Mouse (Mus musculus) A20 (cell line): ENCODE measurements around the gene Cacna1c.

ENCODE experiments used
- DNase-seq: peaks from one replicate; pipeline ENCODE4 v3.0.0-alpha.2; 2011; ENCODE audit warnings: low read depth, low spot score

The Cacna1c gene

DNA sequence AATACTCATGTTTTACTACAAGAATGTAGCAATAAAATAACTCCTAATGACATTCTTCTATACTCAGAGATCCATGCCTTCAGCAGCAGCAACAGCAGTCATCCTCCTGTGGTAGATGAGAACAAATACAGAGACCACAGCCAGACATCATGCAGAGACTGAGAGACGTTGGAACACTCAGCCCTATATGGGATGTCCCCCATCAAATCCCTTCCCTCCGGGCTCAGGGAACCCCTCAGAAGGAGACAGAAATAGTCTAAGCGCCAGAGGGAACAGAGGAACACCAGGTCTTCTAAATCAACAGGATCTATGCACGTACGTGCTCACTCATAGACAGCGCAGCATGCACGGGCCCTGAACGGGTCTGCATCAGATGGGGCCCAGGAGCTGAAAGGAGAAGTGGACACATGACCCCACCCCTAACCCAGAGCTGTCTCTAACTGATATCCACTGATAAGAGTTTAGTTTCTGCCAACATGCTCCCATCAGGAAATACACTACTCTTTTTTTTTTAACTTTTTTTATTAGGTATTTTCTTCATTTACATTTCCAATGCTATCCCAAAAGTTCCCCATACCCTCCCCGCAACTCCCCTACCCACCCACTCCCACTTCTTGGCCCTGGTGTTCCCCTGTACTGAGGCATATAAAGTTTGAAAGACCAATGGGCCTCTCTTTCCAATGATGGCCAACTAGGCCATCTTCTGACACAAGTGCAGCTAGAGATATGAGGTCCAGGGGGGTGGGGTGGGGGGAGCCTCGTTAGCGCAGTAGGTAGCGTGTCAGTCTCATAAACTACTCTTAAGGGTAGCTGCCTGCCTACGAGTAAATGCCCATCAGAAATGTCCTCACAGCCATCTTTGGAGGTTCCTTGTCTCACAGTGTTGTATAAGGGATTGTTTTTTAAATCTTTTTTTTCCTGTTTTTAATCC, 182.8 kb downstream of the Cacna1c start:
- no peak for DNase-seq

DNA sequence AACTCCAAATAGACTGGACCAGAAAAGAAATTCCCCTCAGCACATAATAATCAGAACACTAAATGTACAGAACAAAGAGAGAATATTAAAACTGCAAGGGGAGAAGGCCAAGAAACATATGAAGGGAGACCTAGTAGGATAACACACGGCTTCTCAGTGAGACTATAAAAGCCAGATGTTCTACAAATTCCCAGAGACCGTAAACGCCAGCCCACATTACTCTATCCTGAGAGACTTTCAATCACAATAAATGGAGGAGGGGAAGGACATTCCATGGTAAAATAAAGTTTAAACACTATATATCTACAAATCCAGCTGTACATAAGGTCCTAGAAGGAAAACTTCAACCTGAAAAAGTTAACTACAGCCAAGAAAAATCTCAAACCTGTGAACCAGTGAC, 185.3 kb downstream of the Cacna1c start:
- DNase-seq = no peak

DNA sequence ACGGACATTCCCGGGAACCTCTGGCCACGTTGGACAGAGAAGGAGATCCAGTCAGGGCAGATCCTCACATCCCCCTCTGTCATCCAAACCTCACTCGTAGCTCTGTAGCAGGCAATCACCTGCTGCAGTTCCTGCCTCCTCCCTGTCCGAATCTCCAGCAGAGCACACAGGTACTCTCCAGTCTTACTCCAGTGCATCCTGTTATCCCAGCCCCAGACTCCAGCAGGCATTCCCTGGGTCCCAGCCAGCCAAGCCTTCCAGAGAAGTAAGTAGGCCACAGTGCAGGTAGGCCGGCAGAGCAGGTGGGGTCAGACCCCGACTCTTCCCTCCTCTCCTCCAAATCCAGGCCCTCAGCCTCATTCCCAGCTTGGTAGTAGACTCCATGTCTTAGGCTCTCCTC, 186.7 kb downstream of the Cacna1c start:
- no peak for DNase-seq

DNA sequence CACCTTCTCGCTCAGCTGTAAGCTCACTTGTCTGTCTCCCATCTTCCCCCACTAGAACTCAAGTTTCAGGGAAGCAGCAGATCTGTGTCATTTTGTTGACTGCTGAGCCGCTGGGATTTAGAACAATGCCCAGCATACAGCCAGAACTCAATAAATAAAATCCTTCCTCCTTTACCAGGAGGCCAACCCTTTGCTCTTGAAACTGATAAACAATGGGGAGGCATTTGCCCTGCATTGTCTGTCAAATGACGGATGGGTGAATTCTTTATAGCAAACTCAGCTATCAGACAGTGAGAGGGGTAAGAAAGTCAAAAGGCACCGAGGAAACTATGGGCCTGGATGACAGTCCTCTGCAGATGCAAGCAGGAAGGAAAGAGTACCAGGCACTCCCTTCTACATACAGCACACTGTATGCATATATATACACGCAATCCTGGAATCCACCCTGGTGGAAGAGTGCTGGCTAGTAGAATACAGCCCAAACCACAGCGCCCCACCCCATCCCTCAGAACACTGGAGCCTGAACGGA, 187.5 kb downstream of the Cacna1c start:
- DNase-seq = no peak

DNA sequence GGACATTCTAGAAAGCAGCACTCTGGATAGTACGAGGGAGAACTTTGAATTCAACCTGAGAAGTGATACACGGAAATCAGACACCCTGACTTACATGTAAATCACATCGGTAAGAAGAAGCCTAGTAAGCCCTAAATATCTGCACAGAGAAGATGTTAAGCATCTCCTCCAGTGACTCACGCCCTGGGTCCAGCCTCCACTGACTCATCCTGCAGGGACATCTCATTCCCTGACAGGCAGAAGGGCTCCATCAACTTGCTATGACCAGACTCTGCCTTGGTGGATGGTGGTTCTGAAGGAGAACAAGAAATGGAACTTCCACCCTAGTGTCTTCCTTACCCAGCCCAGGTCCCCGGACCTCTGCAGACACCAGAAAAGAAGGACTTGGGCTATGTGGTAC, 191.6 kb downstream of the Cacna1c start:
- no peak for DNase-seq

DNA sequence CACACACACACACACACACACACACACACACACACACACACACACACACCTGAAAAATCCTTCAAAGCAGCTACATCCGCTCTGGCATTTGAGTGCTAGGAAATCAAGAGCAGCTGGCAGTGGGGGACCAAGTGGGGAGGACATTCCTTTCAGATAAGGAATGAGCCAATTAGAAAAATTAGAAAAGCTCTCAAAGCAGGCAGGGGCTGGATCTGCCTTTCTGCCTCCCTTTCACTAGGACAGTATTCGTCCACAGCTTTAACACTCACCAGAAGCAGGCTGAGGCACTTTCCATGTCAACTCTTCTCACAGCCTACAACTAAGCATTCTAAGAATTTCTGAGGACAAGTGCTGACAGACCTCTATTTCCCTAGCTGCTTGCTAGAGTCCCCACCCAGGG, 194.8 kb downstream of the Cacna1c start:
- DNase-seq = no peak

DNA sequence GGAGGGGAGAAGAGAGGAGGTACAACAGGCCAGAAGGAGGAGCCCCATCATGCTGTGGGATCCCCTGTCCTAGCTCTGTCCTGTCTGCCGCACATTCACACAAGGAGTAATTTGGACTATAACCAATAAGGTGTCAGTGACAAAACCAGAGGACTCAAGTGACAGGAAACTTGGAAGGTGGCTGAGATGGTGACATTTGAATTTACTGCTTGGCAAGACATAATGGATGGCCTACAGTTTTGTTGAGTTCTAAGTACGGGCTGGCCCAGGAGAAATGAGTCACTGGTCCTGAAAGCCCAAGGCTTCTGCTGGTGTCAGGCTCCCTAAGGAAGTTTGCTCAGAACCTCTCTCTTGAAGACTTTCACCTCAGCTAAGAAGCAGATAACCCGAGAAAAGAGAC, 196.0 kb downstream of the Cacna1c start:
- DNase-seq = no peak

DNA sequence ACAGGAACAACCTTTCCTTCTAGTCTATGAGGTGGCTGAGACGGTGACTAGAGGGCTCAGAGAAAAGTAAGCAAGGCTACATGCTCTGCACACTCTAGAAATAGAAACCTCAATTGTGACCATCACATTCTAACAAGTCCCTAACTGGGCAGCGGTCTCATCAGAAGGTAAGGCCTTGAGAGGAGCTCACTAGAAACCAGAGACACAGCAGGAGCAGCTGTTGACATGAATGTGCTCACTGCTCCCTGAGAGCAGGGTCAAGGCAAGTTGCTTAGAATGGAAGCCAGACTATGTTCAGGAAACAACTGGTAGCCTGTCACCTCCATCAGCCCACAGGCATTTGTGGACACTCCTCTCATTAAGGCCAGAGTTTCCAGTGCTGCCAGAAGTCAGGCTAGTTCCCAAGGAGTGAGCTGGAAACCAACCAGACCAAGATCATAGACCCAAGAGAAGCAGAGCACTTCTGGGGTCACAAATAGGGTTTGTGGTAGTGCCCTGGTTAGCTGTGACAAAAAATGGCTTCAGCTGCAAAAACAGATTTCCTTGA, 196.8 kb downstream of the Cacna1c start:
- no peak for DNase-seq

DNA sequence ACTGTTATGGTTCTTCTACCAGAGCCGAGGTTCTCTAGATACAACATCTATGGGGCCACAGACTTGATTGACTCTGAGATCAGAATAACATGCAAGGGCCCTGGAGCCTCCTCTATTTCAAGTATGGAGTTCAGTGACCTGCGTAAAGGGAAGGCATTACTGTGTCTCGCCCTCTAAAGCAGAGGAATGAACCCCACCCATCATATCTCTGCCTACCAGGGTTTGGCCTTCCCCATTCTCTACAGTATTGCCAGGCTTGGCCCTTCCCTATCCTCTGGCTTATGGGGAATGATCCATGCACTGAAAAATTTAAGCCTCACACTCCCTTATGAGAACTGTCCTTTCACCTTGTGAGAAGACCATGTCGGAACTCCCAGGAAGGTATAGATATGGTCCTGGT, 198.8 kb downstream of the Cacna1c start:
- DNase-seq = no peak

DNA sequence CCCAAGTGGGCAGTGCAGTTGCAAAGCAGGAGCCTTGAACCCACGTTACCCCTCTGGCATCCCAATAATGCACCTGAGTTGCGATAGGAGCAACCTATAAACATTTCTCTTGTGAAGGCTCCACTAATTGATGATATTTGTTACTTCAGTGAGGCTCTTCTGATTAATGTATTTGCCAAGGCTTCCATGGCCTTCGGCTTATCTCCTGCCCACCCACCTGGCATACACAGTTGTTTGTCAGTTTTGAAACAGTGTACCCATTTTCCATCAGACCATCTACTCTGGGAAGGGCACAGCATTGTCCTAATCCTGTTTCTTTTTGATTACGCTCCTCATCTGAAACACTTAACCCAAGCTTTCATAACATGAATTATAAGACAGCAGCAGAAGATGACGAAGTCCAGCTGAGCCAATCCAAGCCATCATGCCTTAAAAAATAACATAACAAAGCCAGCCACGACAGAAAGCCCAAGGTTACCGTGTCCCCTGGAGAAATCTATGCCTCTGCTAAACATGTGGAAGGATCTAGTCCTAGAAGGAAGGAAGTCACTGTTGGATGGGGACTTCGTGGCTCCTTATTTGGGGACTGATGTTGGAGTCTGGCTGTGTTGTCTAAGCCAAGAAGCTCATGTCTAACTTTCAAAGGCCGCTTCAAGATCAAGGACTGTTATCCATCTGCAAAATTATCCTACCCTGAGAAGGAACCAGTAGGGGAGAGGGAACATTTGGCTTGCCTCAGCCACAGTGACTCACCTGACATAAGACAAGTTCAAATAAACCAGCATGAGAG, 201.8 kb downstream of the Cacna1c start:
- DNase-seq = no peak

DNA sequence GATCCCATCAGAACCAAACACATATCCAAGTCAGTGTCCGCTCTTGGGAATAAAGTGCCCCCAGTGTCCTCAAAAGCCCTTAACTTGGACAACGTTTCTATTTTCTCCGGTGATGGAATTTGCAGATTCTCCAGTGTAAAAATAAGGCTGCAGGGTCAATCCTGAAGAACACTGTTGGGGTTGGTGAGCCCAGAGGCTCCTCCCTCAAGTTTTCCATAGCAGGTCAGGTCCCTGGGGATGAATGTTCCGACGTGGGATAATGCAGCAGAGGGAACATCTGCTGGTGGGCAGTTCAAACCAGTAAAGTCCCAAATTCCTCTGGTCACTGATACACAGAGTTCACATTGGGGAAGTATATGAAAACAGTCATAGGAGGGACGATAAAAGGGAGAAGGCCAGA, 203.8 kb downstream of the Cacna1c start:
- no peak for DNase-seq

DNA sequence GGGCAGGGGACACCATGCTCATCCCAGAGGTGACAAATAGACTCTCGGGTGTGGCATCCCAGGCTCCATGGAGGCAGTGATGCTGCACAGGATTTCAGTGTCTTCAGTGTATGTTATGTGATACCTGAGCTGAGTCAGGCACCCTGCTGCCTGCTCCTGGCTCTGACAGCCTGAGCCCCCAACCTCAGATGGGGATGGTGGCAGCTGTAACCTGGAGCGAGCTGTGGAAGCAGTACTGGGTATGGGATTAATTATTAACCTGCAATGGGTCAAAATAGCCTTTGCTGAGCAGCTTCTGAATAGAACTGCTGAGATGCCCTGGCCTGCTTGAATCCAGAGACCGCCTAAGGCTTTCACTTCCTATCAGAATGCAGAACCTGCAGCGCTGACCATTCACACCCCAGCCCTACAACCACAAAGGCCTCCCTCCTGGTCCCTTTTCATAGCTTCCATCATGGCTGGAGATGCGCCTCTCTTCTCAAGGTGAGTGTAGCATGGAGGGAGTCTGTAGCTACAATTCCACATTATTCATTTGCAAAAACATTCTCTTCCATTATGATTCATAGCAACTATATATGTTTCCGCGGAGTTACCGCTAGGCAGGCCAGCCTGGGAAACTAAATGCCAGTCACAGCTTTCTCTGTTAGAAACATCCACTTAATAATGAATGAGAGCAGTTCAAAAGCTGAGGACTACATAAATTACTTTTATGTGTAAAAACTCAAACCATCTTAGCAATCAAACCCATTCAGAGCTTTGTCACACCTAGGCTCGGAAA, 206.0 kb downstream of the Cacna1c start:
- DNase-seq = peak; percentile 27

DNA sequence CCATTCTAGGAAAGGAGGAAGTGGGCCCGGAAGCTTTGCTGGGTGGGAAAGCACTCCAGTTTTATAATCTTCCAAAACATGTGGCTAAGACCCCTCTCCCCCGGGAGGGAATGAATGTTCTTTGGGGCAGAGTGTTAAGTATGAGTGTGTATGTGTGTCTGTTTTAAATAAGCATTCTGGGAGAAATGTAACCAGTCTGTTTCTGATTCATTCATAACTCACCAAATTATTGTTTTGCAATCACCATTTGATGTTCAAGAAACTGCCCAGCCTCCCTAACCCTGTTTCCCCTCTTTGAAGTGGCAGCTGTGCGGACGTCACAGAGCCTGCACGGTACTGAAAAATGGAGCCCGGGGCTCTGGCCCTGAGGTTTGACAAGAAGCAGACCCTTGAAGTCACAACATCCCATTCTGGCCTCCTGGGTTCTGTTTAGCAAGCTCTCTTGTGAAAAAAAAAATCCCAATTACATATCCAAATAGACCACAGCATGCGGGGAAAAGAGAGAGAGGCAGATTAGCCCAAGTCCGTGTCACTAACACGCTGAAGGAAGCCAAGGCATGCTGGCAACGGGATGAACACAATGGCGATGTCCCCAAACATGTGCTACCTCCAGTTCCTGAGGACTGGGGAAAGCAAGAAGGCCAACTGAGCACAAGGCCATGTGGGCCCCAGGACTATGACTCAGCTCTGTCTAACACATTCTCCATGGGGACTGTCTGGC, 211.9 kb downstream of the Cacna1c start:
- no peak for DNase-seq

DNA sequence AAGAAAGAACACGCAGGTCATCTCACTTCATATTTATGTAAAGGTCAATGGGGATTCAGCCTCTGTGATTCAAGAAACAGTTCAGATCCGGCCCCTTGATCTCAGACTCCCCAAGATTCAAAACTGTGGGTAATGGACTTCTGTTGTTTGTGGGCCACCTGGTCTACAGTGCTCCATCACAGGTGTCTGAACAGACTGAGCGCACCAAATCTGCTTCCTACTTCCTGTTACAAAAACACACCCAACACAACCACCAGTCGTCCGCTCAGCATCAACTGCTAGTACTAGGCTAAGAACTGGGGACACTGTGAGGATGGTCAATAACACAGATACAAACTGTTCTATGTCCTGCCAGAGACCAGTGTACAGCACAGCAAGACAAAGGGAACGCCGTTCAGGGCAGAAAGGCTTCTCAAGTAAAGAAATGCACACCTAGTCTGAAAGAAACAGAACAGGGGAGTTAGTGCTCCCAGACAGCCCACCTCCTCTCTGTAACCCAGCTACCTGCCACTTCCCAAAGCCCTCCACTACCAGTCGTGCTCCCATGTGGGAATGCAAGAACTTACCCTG, 212.7 kb downstream of the Cacna1c start:
- no peak for DNase-seq

DNA sequence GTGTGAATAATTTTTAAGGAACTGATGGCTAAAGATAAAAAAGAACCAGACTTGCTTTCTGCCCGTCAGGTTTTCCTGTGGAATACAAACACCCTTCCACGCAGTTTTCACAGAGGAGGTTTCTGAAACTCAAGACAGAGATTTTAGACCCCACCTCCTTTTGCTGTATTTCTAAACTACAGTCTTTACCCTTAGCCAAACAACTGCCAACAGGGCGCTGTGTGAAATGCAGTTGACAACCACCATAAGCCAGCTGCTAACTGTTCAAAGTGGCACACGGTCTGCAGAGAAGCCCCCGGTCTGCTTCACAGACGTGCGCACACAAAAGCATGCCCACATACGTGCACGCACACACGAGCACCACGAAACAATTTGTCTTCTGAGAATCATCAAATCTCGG, 216.0 kb downstream of the Cacna1c start:
- DNase-seq = no peak

DNA sequence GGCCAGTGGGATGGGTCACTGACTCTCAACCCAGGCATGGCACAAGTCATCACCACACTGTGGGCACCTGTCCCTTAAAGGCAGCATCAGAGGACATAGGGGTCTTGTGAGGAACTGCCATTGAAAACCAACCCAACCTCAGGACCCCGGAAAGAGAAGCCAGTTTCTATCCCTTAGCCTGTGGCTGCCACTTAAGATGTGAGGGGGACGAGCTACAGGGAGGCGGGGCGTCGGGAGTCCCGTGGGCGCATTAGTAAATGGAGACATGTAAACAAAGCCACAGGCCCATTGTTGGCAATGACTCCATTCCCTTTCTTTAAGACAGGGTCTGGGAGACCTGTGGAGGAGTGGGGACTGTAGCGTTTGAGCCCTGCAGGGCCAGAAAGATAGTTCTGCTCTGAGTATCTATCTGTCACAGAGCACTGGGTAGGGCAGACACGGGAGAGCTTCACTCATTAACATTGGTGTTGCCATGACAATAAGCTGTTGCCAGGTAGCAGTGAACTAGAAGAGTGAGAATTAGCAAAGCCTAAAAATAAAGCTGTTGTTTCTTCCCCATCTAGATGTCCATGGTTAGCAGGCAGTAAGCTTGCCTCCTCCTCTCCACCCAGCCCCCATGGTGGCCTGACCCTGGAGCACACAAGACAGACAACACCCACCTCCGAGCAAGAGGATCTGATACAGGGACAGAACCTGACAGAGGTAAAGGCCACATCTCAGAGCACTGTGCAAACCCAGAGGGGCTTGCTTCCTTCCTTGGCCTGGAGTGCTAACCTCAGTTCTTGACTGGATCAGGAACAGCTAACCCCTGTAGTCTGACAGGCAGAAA, 218.6 kb downstream of the Cacna1c start:
- no peak for DNase-seq

DNA sequence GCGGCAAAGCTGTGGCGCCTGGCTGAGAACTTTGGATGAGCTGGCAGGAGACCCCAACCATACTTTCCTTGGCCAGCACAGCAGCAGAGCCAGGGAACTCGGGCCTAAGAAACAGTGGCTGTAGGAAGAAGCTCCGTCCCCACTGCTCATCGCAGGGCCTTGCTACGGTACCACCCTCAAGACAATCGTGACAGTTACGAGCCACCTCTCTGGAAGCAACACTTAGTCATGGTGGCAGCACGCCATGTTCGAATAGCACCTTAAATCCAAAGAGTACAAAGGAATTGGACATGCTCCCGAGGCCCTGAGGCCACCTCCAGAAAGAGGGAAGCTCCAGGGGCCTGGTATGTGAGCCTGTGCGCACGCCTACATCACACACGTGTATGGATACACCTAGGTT, 219.6 kb downstream of the Cacna1c start:
- DNase-seq = no peak

DNA sequence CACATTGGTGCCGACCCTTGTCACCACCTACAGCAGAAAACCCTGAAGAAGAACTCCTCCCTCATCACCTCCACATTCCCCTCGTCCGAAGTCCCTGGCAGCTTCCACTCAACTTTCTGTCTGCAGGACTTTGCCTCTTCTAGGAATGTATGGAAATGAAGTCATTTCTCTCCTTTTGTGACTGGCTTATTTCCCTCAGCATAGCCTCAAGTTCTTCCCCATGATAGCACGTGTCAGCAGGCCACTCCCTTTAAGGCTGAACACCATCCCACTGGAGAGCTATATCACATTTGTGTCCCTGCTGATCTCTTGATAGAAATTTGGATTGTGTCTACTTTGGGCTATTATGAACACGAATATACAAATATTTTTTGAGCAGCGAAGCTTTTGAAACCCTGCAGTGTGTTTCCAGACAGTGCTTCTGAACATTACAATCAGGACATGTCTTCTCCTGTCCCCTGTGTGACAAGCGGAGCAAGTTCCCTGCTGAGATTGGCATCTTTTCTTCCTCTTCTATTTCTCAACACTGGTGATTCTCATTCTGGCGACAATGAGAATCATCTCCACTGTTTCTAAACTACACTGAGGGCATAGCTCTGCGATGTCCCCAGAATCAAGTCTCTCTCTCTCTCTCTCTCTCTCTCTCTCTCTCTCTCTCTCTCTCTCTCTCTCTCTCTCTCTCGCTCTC, 224.2 kb downstream of the Cacna1c start:
- no peak for DNase-seq

DNA sequence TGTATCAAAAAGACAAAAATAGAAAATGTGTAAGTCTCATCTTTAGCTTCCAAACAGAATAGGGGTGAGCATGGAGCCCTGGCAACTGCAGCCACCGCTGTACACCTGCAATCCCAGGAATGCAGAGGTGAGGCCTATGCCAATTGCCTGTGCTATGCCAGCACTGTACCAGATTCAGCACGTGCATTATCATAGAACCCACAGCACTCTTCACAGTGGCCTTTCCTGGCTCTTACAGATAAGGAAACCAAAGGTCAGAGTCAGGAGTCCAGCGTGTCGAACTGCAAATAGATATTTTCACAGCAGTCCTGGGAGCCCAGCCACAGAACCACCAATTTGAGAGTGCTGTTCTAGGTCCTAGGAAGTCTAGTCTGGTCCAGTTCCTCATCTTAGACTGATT, 227.4 kb downstream of the Cacna1c start:
- no peak for DNase-seq
